Mouse (Mus musculus): ENCODE measurements around the gene Gpr62.

DNA sequence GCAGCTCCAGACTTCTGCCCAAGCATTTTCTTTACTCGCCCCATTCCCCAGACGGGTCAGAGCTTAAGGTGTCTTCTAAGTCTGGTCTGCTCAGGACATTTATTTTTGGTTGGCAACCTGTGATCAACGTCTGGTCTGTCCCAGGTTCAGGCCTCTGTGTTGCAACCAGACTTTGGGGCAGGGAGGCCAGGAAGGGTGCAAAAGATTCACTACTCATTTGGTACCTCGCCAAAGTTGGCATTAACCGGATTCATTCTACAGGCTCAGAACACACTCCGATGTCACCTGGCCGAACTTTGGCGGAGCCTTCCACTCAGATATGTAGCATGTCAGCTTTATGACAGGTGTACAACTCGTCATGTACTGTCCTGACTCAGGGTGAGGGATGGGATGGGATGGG lies 17.8 kb downstream of the Gpr62 start:
- TF ChIP-seq ZMIZ1 (IDR thresholded peaks at IDR 0.05; ENCODE audit: low read depth, low read length) (no peak), POLR2A (IDR thresholded peaks at IDR 0.05; ENCODE audit: low read depth, low read length) (no peak), EP300 (IDR thresholded peaks at IDR 0.05; ENCODE audit: low read length) (no peak), ZNF384 (IDR thresholded peaks at IDR 0.05; ENCODE audit: low read depth, low read length) (no peak)

Data from CH12.LX (cell line).